Mouse (Mus musculus): ENCODE data around the gene Rock2. TPM values are rescaled to one million over a fixed set of nuclear protein-coding genes. Genes with fewer than 3 reads are reported as not detected.

Gene Rock2
- polyA plus RNA-seq (2012; rRNA removed) = 0.69 and 1.3 TPM in 2 replicates

DNA sequence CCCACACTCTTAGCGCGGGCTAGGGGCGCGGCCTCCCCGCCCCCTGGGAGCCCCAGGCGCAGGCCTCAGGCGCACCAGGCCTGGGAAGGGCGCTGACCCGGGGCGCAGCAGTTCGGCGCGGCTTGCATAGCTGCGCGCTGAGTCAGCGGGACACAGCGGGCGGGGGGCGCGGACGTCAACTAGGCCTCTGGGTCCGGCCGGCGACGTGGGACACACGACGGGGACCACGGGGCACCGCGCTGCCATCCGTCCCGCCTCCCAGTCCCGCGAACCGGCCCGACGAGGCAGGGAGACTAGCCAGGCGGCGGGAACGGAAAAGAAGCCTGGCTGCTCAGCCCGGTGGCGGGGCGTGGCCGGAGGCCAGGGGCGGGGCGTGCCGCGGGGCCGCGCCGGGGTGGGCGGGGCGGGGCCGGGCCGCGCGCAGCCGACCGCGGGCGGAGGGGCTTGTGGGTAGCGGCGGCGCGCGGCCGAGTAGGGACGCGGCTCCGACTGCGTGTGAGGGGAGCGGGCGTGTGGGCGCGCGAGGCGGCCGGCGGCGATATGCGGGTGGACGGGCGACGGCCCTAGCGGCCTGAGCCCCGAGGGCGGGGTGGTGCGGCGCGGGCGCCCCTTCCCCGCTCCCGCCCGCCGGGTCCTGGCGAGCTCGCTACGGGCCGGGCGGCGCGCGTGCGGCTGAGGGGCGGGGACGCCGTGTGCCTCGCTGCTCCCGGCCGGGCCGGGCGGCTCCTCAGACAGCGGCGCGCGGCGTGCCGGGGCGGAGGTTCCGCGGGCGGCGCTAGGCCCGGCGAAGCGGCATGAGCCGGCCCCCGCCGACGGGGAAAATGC, at the start of gene Rock2:
Rock2 (plus strand) TSS at position 500 of the 825 bp plus-strand sequence.

DNA sequence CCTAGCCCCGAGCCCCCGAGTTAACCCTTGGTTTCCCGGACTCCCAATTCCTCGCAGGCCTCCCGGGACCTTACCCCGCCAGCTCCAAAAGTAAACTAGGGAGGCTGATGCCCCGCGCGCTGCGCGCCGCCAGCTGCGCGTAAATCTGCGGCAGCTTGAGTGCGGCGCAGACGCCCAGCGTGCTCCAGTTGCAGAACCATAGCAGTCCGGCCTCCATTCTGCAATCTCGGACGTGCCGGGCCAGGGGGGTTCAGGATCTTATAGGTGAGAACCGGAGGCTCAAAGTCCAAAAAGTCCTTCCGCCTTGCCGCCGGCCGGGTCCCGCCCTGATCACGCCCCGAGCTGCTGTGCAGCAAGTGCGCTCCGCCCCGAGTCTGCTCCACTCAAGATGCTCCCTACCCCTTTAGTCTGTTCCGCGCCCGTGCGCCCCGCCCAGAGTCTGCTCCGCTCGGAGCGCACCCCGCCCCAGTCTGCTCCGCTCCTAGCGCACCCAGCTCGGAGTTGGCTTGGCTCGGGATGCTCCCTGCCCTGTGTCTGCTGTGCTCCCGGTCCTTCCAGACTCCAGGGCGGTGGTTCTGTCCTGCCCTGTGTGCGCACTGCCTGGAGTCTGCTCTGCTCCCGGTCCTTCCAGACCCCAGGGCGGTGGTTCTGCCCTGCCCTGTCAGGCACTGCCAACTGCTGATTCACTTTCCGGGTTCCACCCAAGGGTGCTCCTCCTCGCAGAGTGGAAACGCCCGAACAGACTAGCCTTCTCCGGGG, 105.2 kb downstream of the Rock2 start, which contains the start of gene Pqlc3:
Pqlc3 (minus strand) TSS at position 670 of the 759 bp plus-strand sequence.

GRCm38 (mm10) chr12:17011100-17011870, 116.6 kb downstream of the Rock2 start, which contains the start of gene 2410004P03Rik:
TSS of gene 2410004P03Rik (minus strand) at chr12:17011727.

Other genes with a start within 250 kb of the Rock2 start
- 0.27 and 0.38 TPM in 2 replicates for gene Ntsr2, start 241.5 kb upstream of the Rock2 start, polyA plus RNA-seq (2012; rRNA removed)
- gene Greb1, start 94.0 kb upstream of the Rock2 start, polyA plus RNA-seq (2012; rRNA removed) = 0.22 and 0.45 TPM in 2 replicates
- 4.6 and 5.1 TPM in 2 replicates for gene E2f6, start 83.9 kb upstream of the Rock2 start, polyA plus RNA-seq (2012; rRNA removed)
- 31.2 and 70.5 TPM in 2 replicates for gene Pqlc3, start 105.5 kb downstream of the Rock2 start, polyA plus RNA-seq (2012; rRNA removed)
- 0.12 and 0.43 TPM in 2 replicates for gene 2410004P03Rik, start 116.8 kb downstream of the Rock2 start, polyA plus RNA-seq (2012; rRNA removed)

Data from stomach, adult 2 months (tissue).